Mouse (Mus musculus) heart, adult 2 months (tissue): ENCODE measurements around the gene Fbxw7.
"Not testable (repeated sequence)": the region's sequence is repeated elsewhere in the genome, so short reads cannot be mapped to it uniquely, and the experiment has no call there.

Experiments used
- CTCF ChIP-seq: fragments of 200-600 bp; IDR thresholded peaks from 2 replicates; pipeline ENCODE4 v1.8.1; 2022; ENCODE audit warnings: antibody characterized with exemption, mild to moderate bottlenecking, moderate library complexity
- EP300 ChIP-seq: fragments of 200-500 bp; IDR thresholded peaks from 2 replicates; pipeline ENCODE4 v1.6.1; 2011; ENCODE audit warnings: low read depth, low read length, control low read depth; ENCODE audit not compliant: insufficient read depth
- POLR2A ChIP-seq: fragments of 200-500 bp; IDR thresholded peaks from 2 replicates; pipeline ENCODE4 v1.6.1; 2011; ENCODE audit warnings: mild to moderate bottlenecking, low read depth, low read length, control low read depth; ENCODE audit not compliant: insufficient read depth

- not testable (repeated sequence) for TF ChIP-seq POLR2A, CTCF, EP300
Measured at GRCm38 (mm10) chr3:84861817-84862216, 46.7 kb downstream of the Fbxw7 start.
